Mouse (Mus musculus) midbrain, embryonic 15.5 days (tissue): Measurements from ENCODE around the gene Igsf9. TPM values are rescaled to one million over a fixed set of nuclear protein-coding genes. Genes with fewer than 3 reads are reported as not detected.

Experiments
- ATAC-seq: fragments of 200-750 bp; cut with Nextera tagmentation; replicated peaks from 2 replicates; pipeline ENCODE4 v1.8.0; 2017; ENCODE audit warnings: moderate TSS enrichment
- H3K27ac ChIP-seq: fragments of 300-500 bp; sonication (generic); 2 replicates; pipeline ENCODE4 v1.5.1; 2015; ENCODE audit warnings: mild to moderate bottlenecking, inconsistent platforms
- H3K27me3 ChIP-seq: fragments of 300-500 bp; sonication (generic); replicated peaks from 2 replicates; pipeline ENCODE4 v1.6.1; 2015; ENCODE audit warnings: inconsistent platforms
- H3K36me3 ChIP-seq: fragments of 300-500 bp; sonication (generic); replicated peaks from 2 replicates; pipeline ENCODE4 v1.6.1; 2015; ENCODE audit warnings: inconsistent platforms
- H3K4me1 ChIP-seq: fragments of 300-500 bp; sonication (generic); 2 replicates; pipeline ENCODE4 v1.6.1; 2015; ENCODE audit warnings: inconsistent platforms
- H3K4me2 ChIP-seq: fragments of 300-500 bp; sonication (generic); 2 replicates; pipeline ENCODE4 v1.6.1; 2015; ENCODE audit warnings: inconsistent platforms, mild to moderate bottlenecking, moderate library complexity
- H3K4me3 ChIP-seq: fragments of 300-500 bp; sonication (generic); 2 replicates; pipeline ENCODE4 v1.5.1; 2015; ENCODE audit warnings: mild to moderate bottlenecking, inconsistent platforms
- H3K9ac ChIP-seq: fragments of 300-500 bp; sonication (generic); 2 replicates; pipeline ENCODE4 v1.6.1; 2015; ENCODE audit warnings: mild to moderate bottlenecking, inconsistent platforms
- H3K9me3 ChIP-seq: fragments of 300-500 bp; sonication (generic); 2 replicates; pipeline ENCODE4 v1.6.1; 2016; ENCODE audit warnings: inconsistent platforms
- WGBS: fragments of 180-500 bp; shearing (Covaris S2); methylation state at CpG from one replicate; pipeline ENCODE4 v1.1.7; 2015; ENCODE audit warnings: mixed read lengths; 5-methylcytosine and 5-hydroxymethylcytosine counted together
- polyA plus RNA-seq: library from polyadenylated mRNA; unstranded; fragments of >200 nt; fragmentation: Nextera tagmentation; extraction: Ambion mirVana; gene quantifications from 2 replicates; pipeline ENCODE4 v1.2.1, GENCODE M21; 2015

The Igsf9 gene
- polyA plus RNA-seq, 1 experiment from 2014 or later: 83.2 TPM

DNA sequence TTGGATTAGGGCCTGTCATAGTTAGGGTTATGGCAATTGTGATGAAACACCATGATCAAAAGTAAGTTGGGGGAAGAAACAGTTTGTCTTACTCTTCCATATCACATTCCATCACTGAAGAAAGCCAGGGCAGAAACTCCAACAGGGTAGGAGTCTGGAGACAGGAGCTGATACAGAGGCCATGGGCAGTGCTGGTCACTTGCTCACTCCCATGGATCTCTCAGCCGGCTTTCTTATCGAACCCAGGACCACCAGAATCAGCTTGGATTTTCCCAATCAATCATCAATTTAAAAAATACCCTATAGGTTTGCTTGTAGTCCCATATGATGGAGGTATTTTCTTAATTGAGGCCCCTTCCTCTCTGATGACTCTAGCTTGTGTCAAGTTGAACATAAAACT, 27.8 kb upstream of the Igsf9 start:
- no peaks in the 10 kb centered on the region for H3K27me3 ChIP-seq
- H3K9me3 ChIP-seq: no peaks in the 10 kb centered on the region
- H3K36me3 ChIP-seq: no peaks in the 10 kb centered on the region
- H3K4me2 ChIP-seq: no peak overlapping the region
- H3K4me3 ChIP-seq: no peak overlapping the region
- H3K27ac ChIP-seq: no peak overlapping the region
- 97% methylated on average over 2 of the region's 2 CpGs for WGBS
- ATAC-seq: no peak
- H3K4me1 ChIP-seq: no peaks in the 10 kb centered on the region
- no peak overlapping the region for H3K9ac ChIP-seq

- H3K4me1 ChIP-seq: no peaks in the 10 kb centered on the region
- no peaks in the 10 kb centered on the region for H3K36me3 ChIP-seq
- H3K9ac ChIP-seq: no peak overlapping the region
- no peak overlapping the region for H3K4me3 ChIP-seq
- no peak overlapping the region for H3K4me2 ChIP-seq
- ATAC-seq: no peak
- no peaks in the 10 kb centered on the region for H3K27me3 ChIP-seq
- H3K27ac ChIP-seq: no peak overlapping the region
- H3K9me3 ChIP-seq: no peaks in the 10 kb centered on the region
- 9% methylated on average over 4 of the region's 4 CpGs for WGBS
Observed at GRCm38 (mm10) chr1:172455416-172455815, 26.2 kb upstream of the Igsf9 start.

DNA sequence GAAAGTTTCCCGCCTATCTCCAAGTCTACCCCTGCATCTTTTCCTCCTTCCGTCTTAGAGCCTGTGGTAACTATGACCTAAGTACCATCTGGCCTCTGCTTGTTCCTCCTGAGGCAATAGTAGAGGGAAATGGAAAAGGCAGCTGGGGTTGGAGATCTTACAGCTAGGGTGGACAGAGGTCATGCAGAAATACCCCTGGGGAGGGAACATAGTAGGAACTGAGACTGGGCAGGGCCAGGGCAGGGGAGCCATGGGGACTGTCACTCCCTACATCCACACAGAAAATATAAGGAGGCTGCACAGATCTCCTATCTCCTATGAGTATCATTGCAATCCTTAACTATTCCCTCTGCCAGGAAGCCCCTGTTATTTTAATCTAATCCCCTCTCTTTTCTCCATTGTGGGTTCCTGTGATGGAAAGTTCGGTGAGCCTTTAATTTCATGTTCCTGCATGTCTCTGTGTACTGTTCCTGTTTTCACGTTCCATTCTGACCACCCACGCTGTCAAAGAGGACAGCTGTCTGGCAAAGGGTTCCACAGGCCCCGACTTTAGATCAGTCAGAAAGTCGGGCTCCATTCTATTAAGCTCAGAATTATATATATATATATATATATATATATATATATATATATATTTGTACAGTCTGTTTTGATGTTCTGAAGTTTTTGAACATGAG, 25.4 kb upstream of the Igsf9 start:
- H3K27ac ChIP-seq: no peak overlapping the region
- no peak for ATAC-seq
- 75% methylated on average over 7 of the region's 7 CpGs for WGBS
- no peaks in the 10 kb centered on the region for H3K4me1 ChIP-seq
- no peak overlapping the region for H3K9ac ChIP-seq
- no peaks in the 10 kb centered on the region for H3K9me3 ChIP-seq
- no peak overlapping the region for H3K4me2 ChIP-seq
- no peaks in the 10 kb centered on the region for H3K27me3 ChIP-seq
- H3K4me3 ChIP-seq: no peak overlapping the region
- H3K36me3 ChIP-seq: no peaks in the 10 kb centered on the region

DNA sequence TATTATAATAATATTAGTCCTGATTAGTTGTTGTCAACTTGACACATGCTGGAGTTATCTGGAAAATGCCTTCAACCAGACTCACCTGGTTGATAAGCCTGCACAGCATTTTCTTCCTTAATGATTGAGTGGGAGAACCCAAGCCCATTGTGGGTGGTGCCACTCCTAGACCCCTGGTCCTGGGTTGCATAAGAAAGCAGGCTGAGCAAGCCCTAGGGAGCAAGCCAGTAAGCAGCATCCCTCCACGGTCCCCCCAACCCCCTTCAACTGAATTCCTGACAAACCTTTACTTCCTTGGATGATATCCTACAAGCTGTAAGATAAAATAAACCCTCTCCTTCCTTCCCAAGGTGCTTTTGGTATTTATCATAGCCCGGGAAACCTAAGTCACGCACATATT, 24.4 kb upstream of the Igsf9 start:
- WGBS: 94% methylated on average over 3 of the region's 3 CpGs
- no peak overlapping the region for H3K4me3 ChIP-seq
- no peak for ATAC-seq
- no peaks in the 10 kb centered on the region for H3K9me3 ChIP-seq
- H3K9ac ChIP-seq: no peak overlapping the region
- H3K4me1 ChIP-seq: no peaks in the 10 kb centered on the region
- no peaks in the 10 kb centered on the region for H3K27me3 ChIP-seq
- no peak overlapping the region for H3K4me2 ChIP-seq
- H3K36me3 ChIP-seq: no peaks in the 10 kb centered on the region
- no peak overlapping the region for H3K27ac ChIP-seq

DNA sequence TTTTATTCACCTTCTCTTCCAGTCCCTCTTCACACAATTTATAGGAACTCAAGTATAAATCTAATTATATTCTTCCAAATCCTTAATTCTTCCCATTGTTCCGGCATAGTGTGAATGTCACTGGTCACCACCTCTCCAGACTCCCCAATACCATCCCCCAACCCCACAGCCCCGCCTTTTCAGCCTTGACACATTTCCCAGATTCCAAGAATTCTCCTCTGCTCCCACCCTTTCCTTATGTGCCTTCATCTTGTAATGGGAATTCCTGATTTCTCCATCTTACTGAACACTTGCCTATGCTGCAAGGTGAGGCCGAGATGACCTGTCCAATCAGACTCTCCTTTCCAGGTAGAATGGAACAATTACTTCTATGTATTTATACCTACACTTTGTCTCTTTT, 23.5 kb upstream of the Igsf9 start:
- Histone ChIP-seq H3K4me3 (no peak overlapping the region), H3K9me3 (no peaks in the 10 kb centered on the region), H3K4me2 (no peak overlapping the region), H3K36me3 (no peaks in the 10 kb centered on the region), H3K9ac (no peak overlapping the region), H3K4me1 (no peaks in the 10 kb centered on the region), H3K27ac (no peak overlapping the region), H3K27me3 (no peaks in the 10 kb centered on the region)
- ATAC-seq: no peak
- 87% methylated on average over 3 of the region's 3 CpGs for WGBS

DNA sequence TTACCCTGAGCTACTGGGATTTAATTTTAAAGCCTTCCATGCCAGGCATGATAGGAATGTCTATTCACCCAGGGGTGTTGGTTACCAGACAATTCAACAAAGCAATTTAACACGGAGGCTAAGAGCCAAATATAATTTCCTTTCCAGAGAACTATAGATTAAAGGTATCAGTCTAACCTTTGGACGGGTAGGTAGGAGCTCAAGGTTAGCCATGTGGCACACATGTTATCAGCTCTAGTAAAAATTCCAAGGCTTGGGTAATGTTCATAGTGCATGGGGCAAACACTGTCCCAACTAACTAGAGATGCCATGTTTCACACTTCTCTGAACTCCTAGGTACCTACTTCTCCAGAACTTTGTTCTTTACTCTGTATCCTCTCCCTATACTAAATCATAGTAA, 20.0 kb upstream of the Igsf9 start:
- no peak overlapping the region for H3K4me3 ChIP-seq
- WGBS: 75% methylated on average over 2 of the region's 2 CpGs

DNA sequence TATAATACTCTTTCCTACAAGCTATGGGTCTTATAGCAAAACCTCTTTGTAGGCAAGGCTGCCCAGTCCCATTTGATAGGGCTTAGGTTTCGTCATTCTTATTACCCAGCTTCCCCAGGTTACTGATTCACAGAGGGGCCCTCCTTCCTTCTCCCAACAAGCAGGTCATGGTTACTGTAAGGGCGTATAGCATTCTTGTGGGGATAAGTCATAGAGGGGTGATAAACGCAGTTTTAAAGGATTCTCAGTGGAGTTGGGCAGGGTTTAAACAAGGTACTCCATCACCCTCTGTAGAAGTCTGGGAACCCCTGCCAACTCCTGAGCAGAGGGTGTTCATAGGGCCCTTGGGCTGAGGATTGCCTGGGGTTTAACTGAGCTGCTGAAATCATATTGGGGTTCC, 19.1 kb upstream of the Igsf9 start:
- H3K4me1 ChIP-seq: no peaks in the 10 kb centered on the region
- no peak overlapping the region for H3K4me3 ChIP-seq
- no peak overlapping the region for H3K4me2 ChIP-seq
- ATAC-seq: no peak
- H3K36me3 ChIP-seq: no peaks in the 10 kb centered on the region
- H3K9ac ChIP-seq: no peak overlapping the region
- no peaks in the 10 kb centered on the region for H3K27me3 ChIP-seq
- no peaks in the 10 kb centered on the region for H3K9me3 ChIP-seq
- no peak overlapping the region for H3K27ac ChIP-seq
- 90% methylated on average over 3 of the region's 3 CpGs for WGBS

More for the DNA sequence above, 20.0 kb upstream of the Igsf9 start:
- no peaks in the 10 kb centered on the region for H3K36me3 ChIP-seq
- H3K4me2 ChIP-seq: no peak overlapping the region
- H3K9me3 ChIP-seq: no peaks in the 10 kb centered on the region
- no peak overlapping the region for H3K9ac ChIP-seq
- H3K4me1 ChIP-seq: no peaks in the 10 kb centered on the region
- no peak overlapping the region for H3K27ac ChIP-seq
- no peak for ATAC-seq
- H3K27me3 ChIP-seq: no peaks in the 10 kb centered on the region

- no peaks in the 10 kb centered on the region for H3K36me3 ChIP-seq
- H3K9me3 ChIP-seq: no peaks in the 10 kb centered on the region
- no peak for ATAC-seq
- no peak overlapping the region for H3K27ac ChIP-seq
- H3K9ac ChIP-seq: no peak overlapping the region
- 88% methylated on average over 16 of the region's 16 CpGs for WGBS
- no peak overlapping the region for H3K4me2 ChIP-seq
- no peak overlapping the region for H3K4me3 ChIP-seq
- H3K27me3 ChIP-seq: no peaks in the 10 kb centered on the region
- H3K4me1 ChIP-seq: no peaks in the 10 kb centered on the region
Observed at GRCm38 (mm10) chr1:172463387-172464333, 17.9 kb upstream of the Igsf9 start.

DNA sequence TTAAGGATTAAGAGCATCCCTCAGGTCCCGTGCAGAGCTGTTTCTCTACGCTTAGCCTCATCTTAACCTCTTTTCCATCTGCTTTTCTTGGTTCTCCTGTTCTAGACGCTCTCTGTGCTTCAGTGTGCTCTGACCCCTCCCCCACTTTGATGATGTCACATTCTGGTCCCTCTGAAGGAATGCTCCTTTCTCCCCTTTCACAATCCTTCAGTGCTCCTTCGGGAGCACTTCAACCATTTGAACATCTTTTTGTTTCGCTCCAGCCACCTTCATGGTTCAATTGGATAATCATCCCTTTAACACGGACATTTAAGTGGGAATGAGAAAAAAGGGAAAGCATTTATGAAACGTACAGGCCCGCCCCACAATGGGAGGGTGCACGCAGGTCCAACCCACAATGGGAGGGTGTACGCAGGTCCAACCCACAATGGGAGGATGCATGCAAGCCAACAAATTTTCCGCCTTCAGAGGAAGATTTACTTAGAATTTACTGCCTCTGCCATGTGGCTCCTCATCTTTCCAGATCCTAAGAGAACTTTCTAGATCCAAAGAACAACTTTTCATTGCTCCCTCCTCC, 13.2 kb upstream of the Igsf9 start:
- Histone ChIP-seq H3K36me3 (no peaks in the 10 kb centered on the region), H3K9ac (no peak overlapping the region), H3K27me3 (no peaks in the 10 kb centered on the region), H3K27ac (no peak overlapping the region), H3K4me3 (no peak overlapping the region), H3K4me1 (no peaks in the 10 kb centered on the region), H3K9me3 (no peaks in the 10 kb centered on the region), H3K4me2 (no peak overlapping the region)
- WGBS: 70% methylated on average over 11 of the region's 11 CpGs
- no peak for ATAC-seq

DNA sequence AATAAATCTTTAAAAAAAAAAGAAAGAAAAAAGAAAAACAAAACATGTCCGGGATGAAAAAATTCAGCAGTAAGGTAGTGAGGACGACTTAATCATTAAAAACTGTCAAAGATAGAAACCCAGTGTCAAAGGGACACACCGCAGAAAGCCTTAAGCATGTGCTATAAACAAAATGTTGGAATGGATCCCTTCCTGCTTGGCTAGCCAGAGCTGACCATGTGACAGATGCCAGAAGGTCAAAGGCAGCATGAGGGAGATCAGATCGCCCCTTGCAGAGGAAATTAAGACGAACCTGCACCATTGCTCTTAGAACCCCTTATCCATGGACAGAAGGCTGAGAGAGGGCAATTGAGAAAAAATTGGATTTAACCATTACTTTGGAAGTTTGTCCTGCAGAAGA, 12.2 kb upstream of the Igsf9 start:
- Histone ChIP-seq H3K4me1 (no peaks in the 10 kb centered on the region), H3K27ac (no peak overlapping the region), H3K9me3 (no peaks in the 10 kb centered on the region), H3K36me3 (no peaks in the 10 kb centered on the region), H3K4me2 (no peak overlapping the region), H3K4me3 (no peak overlapping the region), H3K27me3 (no peaks in the 10 kb centered on the region; the same call in 1 of the 2 replicates), H3K9ac (no peak overlapping the region)
- no peak for ATAC-seq
- 88% methylated on average over 5 of the region's 5 CpGs for WGBS

DNA sequence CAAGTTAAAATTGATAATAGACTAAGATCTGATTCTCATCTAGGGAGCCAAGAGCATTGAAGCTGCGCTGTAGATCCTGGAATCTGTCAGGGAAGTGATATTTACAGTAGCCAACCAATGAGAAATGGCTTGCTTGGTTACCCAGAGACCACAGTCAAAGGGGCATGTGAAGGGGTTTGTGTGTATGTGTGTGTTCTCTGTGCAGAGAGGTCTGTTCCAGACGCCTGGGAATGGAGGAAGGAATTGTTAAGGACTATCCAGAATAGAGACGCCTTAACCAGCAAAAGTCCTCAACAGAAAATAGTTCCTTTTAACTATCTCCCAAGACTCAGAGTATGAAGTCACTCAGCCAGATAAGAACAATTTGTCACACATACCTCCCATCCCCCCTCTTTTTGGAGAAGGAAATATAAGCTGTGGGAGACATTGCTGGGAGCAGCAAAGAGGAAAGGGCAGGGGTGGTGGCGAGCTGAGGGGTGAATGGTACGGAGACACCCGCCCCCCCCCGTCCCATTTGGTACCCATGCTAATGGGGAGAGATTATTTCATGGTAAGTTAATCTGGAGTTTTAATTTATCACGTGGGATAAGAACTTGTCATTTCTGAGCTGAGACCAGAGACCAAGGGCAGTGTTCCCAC, 11.7 kb upstream of the Igsf9 start:
- Histone ChIP-seq H3K9me3 (no peaks in the 10 kb centered on the region), H3K36me3 (no peaks in the 10 kb centered on the region), H3K4me2 (no peak overlapping the region), H3K27me3 (no peaks in the 10 kb centered on the region; the same call in 1 of the 2 replicates), H3K27ac (no peak overlapping the region), H3K4me3 (no peak overlapping the region), H3K4me1 (no peaks in the 10 kb centered on the region), H3K9ac (no peak overlapping the region)
- ATAC-seq: no peak
- WGBS: 65% methylated on average over 8 of the region's 8 CpGs

DNA sequence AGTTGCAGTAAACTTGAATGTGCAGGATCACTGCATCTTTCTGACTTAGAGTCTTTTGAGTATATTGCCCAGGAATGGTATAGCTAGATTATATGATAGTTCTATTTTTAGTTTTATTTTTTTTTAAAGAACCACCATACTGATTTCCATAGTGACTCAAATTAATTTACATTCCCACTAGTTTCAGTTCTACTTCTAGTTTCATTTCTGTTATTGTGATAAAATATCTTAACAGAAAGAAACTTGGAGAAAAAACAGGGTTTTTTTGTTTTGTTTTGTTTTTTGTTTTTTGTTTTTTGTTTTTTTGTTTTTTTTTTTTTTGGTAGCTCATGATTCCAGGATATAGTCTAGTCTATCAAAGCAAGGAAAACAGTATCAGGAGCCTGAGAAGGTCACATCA, 8.7 kb upstream of the Igsf9 start:
- no peaks in the 10 kb centered on the region for H3K4me1 ChIP-seq
- H3K27me3 ChIP-seq: no peaks in the 10 kb centered on the region; the same call in 1 of the 2 replicates
- no peaks in the 10 kb centered on the region for H3K9me3 ChIP-seq
- no peak overlapping the region for H3K9ac ChIP-seq
- H3K36me3 ChIP-seq: no peaks in the 10 kb centered on the region
- no peak for ATAC-seq
- H3K4me3 ChIP-seq: no peak overlapping the region
- H3K4me2 ChIP-seq: no peak overlapping the region
- H3K27ac ChIP-seq: no peak overlapping the region
